Mouse (Mus musculus): ENCODE measurements around the gene Rplp2.
"Not testable (repeated sequence)": the region's sequence is repeated elsewhere in the genome, so short reads cannot be mapped to it uniquely, and the experiment has no call there.

Gene Rplp2

DNA sequence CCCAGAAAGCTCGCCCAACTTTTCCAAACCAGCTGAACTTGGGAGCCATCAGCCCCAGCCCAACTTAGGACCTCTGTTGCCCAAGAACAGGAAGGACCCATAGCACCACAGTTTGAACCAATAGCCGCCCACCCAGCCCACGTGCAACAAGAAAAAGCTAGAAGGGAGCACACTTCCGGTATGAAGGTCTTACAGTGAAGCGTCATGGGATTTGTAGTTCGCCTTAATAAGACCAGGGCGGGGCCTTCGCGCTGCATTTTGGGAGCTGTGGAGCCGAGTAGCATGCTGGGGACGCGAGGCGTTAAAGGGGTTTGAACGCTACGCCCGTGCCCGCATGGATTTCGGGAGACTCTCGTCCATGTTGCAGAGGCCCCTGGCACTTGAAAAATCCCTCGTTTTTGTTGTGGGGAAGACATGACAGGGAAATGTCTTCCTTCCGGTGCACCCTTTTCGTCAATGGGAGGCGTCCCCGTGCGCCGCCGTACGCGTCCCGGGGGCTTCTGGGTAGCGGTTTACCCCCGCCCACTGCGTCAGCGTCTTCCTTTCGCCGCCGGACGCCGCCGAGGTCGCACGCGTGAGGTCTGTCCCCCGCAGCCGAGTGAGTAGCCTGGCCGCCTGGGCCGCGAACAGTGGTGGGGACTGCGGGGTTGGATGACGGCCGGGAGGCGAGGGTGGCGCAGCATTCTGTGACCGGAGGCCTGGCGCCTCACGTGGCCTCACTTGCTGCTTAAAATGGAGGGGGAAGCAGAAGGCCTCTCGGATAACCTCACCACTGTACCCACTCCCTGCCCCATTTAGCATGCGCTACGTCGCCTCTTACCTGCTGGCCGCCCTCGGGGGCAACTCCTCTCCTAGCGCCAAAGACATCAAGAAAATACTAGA, at the start of gene Rplp2:
Rplp2 (plus strand) TSS at position 261 of the 882 bp plus-strand sequence.
- DNase-seq (ENCODE audit: low spot score): peak; percentile 94

DNA sequence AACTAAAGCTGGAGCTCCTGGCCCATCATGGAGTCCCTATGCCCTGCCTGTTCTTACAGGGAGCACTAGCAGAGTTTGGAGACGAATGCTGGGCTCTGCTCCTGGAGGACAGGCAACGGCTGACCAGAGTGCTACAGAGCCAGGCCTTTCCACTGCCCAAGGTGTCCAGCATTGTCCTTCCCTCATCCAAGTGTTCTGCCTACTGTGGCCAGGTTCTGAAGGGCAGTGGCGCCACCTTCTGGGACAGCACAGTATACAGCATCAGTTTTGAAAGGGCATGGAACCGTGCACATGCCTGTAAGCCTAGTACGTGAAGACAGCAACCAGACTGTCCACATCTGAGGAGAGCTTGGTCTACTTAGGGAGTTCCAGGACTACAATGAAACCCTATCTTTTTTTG, 43.9 kb upstream of the Rplp2 start:
- DNase-seq (ENCODE audit: low spot score): peak; percentile 52

DNA sequence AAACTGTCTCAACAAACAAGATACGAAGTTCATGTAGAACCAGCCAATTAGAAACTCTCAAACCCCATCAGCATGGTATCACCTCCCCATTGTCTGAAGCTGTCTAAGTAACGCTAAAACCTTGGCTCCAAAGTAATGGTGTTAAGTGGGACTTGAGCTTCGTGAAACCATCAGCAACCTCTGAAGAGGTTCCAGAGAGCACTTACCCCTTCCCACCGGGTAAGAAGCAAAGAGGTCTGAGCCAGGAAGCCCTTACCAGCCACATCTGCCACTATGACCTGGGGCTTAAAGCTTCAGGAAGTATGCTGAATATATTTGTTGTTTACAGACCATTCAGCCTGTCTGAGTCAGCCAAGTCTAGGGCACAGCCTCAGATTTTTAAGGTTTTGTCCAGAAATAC, 41.7 kb upstream of the Rplp2 start:
- no peak for DNase-seq (ENCODE audit: low spot score)

DNA sequence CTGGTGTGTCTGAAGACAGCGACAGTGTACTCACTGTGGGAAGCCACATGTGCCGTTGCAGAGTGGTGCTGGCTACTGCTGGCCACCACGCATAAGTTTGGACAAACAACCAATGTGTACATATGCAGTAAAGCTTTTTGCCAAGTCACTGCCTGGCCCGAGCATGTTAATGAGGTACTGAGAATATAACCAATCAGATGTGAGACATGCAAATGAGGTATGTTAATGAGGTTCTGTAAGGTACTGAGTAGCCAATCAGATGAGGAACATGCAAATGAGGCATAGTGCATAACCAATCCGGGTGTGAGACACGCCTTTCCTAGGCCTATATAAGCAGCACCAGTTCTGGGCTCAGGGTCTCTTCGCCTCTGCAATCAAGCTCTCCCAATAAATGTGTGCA, 39.5 kb upstream of the Rplp2 start:
- DNase-seq (ENCODE audit: low spot score): not testable (repeated sequence)

DNA sequence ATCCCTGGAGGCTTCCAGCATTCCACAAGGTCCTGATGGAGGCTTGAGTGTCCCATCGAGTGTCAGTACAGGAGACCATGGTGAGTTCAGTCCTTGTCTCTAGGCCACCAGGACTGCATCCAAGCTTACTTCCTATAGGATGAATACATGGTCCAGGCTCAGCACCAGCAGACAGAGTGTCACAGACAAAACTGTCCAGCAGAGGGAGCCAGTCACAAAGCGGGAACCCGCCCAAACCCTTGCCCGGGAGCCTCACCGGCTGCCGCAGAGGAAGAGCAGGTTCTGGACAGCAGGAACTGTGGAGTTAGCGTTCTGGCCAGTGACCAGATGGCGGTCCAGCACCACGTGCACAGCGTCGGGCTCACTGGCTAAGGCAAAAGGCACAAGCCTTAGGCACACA, 38.3 kb upstream of the Rplp2 start:
- peak; percentile 65 for DNase-seq (ENCODE audit: low spot score)

DNA sequence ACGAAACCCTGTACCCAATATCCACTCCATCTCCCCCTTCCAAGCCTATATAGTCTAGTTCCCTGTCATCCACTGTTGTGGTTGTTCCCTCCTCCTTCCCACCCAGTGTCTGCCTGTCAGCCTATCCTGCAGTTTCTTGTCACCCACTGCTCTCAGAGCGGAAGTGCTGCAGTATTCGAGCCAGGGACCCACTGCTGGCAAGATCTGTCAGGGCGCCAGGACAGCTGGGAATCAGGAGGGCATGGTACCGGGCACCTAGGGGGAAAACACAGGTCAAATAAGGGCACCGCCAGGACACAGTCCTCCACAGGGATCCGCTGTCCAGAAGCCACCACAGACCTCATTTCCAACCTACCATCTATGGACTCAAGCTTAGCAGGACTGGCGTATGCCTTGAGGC, 36.5 kb upstream of the Rplp2 start:
- DNase-seq (ENCODE audit: low spot score): no peak

DNA sequence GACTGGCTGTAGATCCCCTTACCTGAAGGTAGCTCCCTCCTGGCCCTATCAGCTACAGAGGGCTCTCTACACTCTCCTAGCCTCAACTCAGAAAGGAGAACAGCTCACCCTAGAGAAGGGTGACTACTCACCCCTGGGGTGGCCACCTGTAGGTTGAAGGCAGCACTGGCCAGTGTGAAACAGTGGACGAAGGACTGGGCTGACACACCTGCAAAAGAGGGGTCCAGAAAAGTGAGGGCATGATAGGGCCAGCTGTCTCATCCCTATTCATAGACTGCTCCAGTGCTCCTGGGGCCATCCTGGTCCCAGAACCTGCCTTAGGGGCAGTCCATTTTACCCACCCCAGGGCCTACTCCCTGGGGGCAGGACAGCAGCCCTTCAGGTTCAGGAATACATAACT, 35.5 kb upstream of the Rplp2 start:
- no peak for DNase-seq (ENCODE audit: low spot score)

GRCm38 (mm10) chr7:141413331-141413730, 33.8 kb upstream of the Rplp2 start:
- no peak for DNase-seq (ENCODE audit: low spot score)

- peak; percentile 100 for DNase-seq (ENCODE audit: low spot score)
Measured at GRCm38 (mm10) chr7:141413809-141414584, 33.2 kb upstream of the Rplp2 start, which contains the start of gene Gatd1. Gatd1 (minus strand) TSS chr7:141414136.

DNA sequence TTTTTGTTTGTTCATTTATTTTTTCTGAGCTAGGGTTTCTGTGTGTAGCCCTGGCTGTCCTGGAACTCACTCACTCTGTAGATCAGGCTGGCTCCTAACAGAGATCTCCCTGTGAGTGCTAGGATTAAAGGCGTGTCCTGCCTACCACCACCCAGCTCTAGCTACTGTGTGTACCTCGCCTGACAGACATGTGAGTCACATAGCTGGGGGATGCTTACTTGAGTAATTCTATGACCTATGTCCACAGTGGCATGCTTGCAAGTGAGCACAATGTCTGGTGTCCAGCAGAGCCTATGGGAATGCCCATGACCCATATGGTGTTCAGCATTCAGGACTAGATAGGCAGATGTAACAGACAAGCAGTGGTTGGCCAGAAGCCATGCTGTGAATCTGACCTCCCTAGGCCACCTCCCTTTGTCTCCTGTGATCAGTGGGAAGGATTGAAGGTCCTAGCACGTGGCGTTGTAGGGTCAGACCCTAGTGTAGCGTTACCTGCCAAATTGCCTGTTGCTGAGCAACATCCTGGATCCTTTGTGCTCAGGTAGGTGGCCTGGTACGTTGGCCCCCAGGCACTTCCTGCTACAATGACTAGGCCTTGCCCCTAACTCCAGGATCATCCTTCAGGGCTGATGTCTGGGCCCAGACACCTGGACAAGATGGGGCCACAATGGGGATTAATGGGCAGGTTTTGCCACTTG, 30.9 kb upstream of the Rplp2 start:
- no peak for DNase-seq (ENCODE audit: low spot score)

DNA sequence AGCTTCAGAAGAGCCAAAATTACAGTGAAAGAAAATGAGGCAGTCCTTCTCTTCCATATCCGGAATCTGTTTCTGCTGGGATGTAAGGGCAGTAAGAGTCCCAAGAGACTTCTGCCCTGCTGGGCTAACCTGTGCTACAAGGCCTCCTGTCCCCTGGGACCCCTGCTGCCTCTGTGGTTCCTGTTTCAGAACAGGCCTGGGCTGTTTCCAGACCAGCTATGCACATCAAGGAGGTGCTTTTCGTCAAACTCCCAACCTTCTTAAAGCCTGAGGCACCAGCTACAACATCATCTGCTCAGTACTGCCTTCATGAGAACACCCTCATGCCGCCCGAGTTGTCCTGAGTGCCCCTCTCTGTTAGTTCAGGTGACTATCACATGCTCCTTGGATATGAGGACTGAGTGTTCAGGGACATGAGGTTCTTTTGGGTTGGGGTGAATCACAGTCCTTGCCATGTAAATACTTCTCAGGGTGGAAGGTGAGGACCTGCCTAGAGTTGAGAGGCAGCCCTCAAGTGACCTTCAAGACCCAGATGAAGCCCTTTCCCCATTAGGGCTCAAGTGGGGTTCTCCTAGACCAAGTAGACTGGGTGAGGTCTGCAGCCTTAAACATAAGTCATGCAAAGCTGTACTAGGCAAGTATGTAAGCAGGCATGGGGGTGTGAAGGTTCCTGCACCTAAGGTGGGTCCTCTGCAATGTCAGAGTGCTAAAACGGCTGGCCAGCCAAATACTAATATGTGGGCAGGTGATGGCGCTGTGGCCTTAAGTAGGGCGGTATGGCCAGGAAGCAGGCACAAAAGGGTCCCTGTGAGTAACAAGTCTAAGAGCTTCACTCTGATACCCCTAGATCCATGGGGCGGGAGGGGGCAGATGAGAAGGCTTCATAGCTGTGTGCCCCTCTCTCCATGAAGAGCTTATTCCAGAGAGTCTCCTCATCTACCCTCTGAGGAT, 29.2 kb upstream of the Rplp2 start:
- no peak for DNase-seq (ENCODE audit: low spot score)

DNA sequence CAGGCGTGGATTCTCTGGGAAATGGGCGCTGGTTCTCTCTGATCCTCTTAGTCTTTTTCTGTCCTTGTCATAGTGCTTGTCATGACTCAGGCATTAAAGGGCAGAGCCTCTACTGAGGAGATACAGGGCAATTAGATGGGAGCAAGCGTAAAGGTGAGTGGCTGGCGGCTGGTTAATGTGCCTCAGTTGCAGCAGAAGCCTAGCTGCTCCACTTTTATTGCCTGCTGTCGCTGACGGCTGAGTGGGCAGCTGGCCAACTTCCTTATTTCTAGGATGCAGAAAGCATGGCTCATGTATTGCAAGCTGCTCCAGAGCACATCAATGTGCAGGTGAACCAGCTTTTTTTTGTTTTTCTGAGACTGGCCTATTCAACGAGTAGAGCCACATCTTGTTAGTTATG, 28.2 kb upstream of the Rplp2 start:
- no peak for DNase-seq (ENCODE audit: low spot score)

DNA sequence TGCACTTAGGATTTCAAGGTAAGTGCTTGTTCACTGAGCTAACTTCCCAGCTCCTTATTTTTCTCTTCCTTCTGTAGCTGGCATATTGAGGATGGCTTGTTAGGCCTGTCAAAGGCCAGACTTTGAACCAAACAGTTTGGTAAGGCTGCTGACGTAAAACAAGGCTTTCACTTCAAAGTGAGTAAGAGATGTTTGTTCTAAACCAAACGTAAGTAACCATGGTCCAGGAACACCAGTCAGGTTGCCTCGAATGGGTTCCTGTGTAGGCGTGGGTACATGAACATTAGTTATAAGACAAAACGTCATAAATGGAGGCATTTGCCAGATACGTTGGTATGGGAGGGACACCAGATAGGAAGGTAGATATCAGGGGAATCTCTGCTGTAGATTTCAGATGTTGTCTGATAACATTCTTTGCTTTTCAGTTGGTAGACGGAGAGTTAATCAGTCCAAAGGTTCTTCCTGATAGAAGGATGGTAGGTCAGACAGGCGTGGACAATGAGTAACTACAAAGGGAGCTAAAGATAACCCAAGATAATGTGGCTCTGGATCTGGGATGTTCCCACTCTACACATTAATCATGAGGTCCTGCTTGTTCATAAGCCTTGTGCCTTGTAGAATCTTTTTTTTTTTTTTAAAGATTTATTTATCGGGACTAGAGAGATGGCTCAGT, 27.0 kb upstream of the Rplp2 start:
- no peak for DNase-seq (ENCODE audit: low spot score)

GRCm38 (mm10) chr7:141423811-141424210, 23.4 kb upstream of the Rplp2 start:
- DNase-seq (ENCODE audit: low spot score): no peak

GRCm38 (mm10) chr7:141426948-141427730, 20.0 kb upstream of the Rplp2 start:
- no peak for DNase-seq (ENCODE audit: low spot score)

DNA sequence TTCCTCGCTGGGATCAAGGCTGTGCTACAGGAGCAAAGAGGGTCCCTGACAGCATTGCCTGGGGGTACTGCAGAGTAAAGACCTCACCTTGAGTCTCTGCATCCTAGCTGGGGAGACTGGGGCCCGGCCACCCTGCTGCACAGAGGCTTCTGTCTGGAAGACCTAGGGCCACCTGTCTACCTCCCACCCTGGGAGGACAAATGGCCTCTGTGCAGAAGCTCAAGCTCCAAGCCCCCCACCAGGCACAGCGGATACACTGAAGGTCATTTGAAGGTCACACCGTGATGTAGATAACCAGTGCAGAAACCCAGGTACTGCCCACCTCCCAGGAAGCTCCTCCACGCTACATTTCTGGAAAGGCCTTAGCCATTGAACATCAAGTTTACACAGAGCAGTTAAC, 18.5 kb upstream of the Rplp2 start:
- DNase-seq (ENCODE audit: low spot score): no peak

DNA sequence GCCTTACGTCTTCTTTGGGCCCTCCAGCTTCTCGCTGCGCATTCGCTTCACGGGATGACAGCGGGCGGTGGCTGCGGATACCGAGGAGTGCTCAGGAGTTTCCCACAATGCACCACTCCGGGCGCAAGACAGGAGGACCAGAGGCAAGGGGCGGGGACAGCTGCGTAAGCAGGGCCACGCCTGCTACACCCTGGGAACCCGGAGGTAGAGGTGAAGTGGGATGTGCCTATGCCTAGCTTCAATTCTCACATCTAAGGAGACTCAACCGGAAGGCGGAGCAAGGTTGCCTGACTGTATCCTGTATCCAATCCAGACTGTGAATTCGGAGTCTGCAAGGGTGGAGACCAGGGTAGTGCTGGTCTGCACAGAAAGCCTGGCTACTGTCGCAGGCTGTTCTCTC, 17.9 kb upstream of the Rplp2 start, which contains the start of gene Cend1:
Cend1 (minus strand) TSS at position 182 of the 400 bp plus-strand sequence.
- peak; percentile 58 for DNase-seq (ENCODE audit: low spot score)

- DNase-seq (ENCODE audit: low spot score): no peak
Measured at GRCm38 (mm10) chr7:141429840-141430584, 17.2 kb upstream of the Rplp2 start.

- DNase-seq (ENCODE audit: low spot score): no peak
Measured at GRCm38 (mm10) chr7:141430585-141431240, 16.5 kb upstream of the Rplp2 start.

Measured in testis, postnatal 14 days (tissue).